18 mouse cellular contexts compared by ENCODE assay signal in genomic region chr11:25322426-25322825, GRCm38 (mm10).
A peak's percentile ranks its signal among the peaks of the same experiment; 100 is the strongest.
DNase-seq lines count a peak whose midpoint lies in the region; TF ChIP-seq lines count a peak whose summit lies in the region.
"Had no signal": no experiment of that assay in that cellular context is flagged by ENCODE, and none has a peak within 500 bp of the region (broad histone marks: within the 10 kb centered on the region; RNA-seq: fewer than 3 reads in every experiment).

No protein-coding gene starts in this region.

- H3K4me3 ChIP-seq in cerebellum, adult 2 months (replicated peaks; ENCODE audit: insufficient read depth, low read depth, low read length), result no peak overlapping the region
- H3K4me3 ChIP-seq: embryonic facial prominence, embryonic 15.5 days; erythroblast, embryonic 14.5 days; forebrain, embryonic 10.5 days; heart, embryonic 13.5 days; hindbrain, embryonic 15.5 days; kidney, embryonic 15.5 days had no signal

- peak; percentile 30 to 34 for DNase-seq in cerebellum, adult 2 months
- no peak for DNase-seq in cerebellum, postnatal 4 days (ENCODE audit: low spot score in 2 of 2)
- DNase-seq in cerebellum, postnatal 36 days, result peak; percentile 35 to 52
- no peak for DNase-seq in cerebellum, adult 11 months
- DNase-seq in adrenal gland, postnatal 10 days, result peak; percentile 38
- peak; percentile 70 to 73 for DNase-seq in adrenal gland, postnatal 36 days
- no peak for DNase-seq in liver
- DNase-seq: embryo, embryonic 11 days; gastrocnemius, postnatal 36 days; heart, adult 11 months; heart, postnatal 36 days; kidney, adult 2 months had no signal

- no peaks in the 10 kb centered on the region for H3K27me3 ChIP-seq in cerebellum, adult 2 months (ENCODE audit: control insufficient read depth, insufficient read depth, low read length)
- H3K27me3 ChIP-seq: embryonic facial prominence, embryonic 15.5 days; heart, embryonic 13.5 days; hindbrain, embryonic 15.5 days; kidney, embryonic 15.5 days had no signal

- H3K4me1 ChIP-seq in cerebellum, adult 2 months (ENCODE audit: control insufficient read depth, insufficient read depth, low read length), result no peaks in the 10 kb centered on the region
- H3K4me1 ChIP-seq: embryonic facial prominence, embryonic 15.5 days; forebrain, embryonic 10.5 days; heart, embryonic 13.5 days; hindbrain, embryonic 15.5 days; kidney, embryonic 15.5 days had no signal

- TF ChIP-seq POLR2A in cerebellum, adult 2 months (IDR thresholded peaks at IDR 0.05; ENCODE audit: borderline replicate concordance, insufficient read depth, low read length), result no peak

- H3K27ac ChIP-seq in cerebellum, adult 2 months (ENCODE audit: insufficient read depth, low read length), result no peak overlapping the region
- H3K27ac ChIP-seq: embryonic facial prominence, embryonic 15.5 days; forebrain, embryonic 10.5 days; heart, embryonic 13.5 days; hindbrain, embryonic 15.5 days; kidney, embryonic 15.5 days had no signal

- no peak for TF ChIP-seq CTCF in cerebellum, adult 2 months (IDR thresholded peaks at IDR 0.05; ENCODE audit: borderline replicate concordance, insufficient read depth, low read depth, low read length)

Comparison
In these comparisons a context has a peak if more than half of its experiments do, and no peak if none do; other contexts are left out.
1. DNase-seq: peak in cerebellum, adult 2 months (2 of 2), cerebellum, postnatal 36 days (2 of 2), adrenal gland, postnatal 10 days (single experiment) and adrenal gland, postnatal 36 days (2 of 2); none in cerebellum, postnatal 4 days (0 of 2), cerebellum, adult 11 months (single experiment) and liver (single experiment).